7 mouse cellular contexts compared by ENCODE assay signal in genomic region chr17:34024317-34024821, GRCm38 (mm10). TPM values are rescaled to one million over a fixed set of nuclear protein-coding genes. Genes with fewer than 3 reads are reported as not detected.
DNase-seq lines count a peak whose midpoint lies in the region; ATAC-seq and TF ChIP-seq lines count a peak whose summit lies in the region.

Ring1 (minus strand) TSS chr17:34024680.

- peak; percentile 49 for TF ChIP-seq POLR2A in spleen, adult 2 months (IDR thresholded peaks at IDR 0.05; ENCODE audit: low read depth, low read length)

- no peaks in the 10 kb centered on the region for H3K9me3 ChIP-seq in intestine, postnatal 0 days (ENCODE audit: control insufficient read depth)
- H3K9me3 ChIP-seq in limb, embryonic 11.5 days (ENCODE audit: control insufficient read depth, low read length): 0 out of 2 replicates have a peak, but pooled peaks cover 3% of the 10 kb centered on the region
- H3K9me3 ChIP-seq in midbrain, embryonic 13.5 days: no peaks in the 10 kb centered on the region

- peak; percentile 56 for ATAC-seq in intestine, postnatal 0 days
- ATAC-seq in limb, embryonic 11.5 days (ENCODE audit: insufficient number of reproducible peaks, low FRiP score, low TSS enrichment, low read depth): peak; percentile 56
- ATAC-seq in midbrain, embryonic 13.5 days: peak; percentile 77

- H3K9ac ChIP-seq in intestine, postnatal 0 days (ENCODE audit: low read depth, low read length): peak within 1 kb of the TSS; percentile 88
- H3K9ac ChIP-seq in limb, embryonic 11.5 days (ENCODE audit: low read length): peak within 1 kb of the TSS; percentile 91
- H3K9ac ChIP-seq in midbrain, embryonic 13.5 days (replicated peaks): peak within 1 kb of the TSS; percentile 90

- peaks cover 35% of the 10 kb centered on the region for H3K36me3 ChIP-seq in intestine, postnatal 0 days (ENCODE audit: control insufficient read depth, insufficient read depth)
- H3K36me3 ChIP-seq in limb, embryonic 11.5 days (ENCODE audit: control insufficient read depth, insufficient read depth, low read length): peaks cover 26% of the 10 kb centered on the region
- H3K36me3 ChIP-seq in midbrain, embryonic 13.5 days: peaks cover 51% of the 10 kb centered on the region
- peaks cover 22% of the 10 kb centered on the region for H3K36me3 ChIP-seq in spleen, adult 2 months (ENCODE audit: control insufficient read depth, insufficient read depth, low read length)

- H3K27me3 ChIP-seq in intestine, postnatal 0 days (replicated peaks; ENCODE audit: control insufficient read depth, insufficient read depth, low read length): no peaks in the 10 kb centered on the region
- no peaks in the 10 kb centered on the region for H3K27me3 ChIP-seq in limb, embryonic 11.5 days (ENCODE audit: control insufficient read depth, insufficient read depth, low read length)
- no peaks in the 10 kb centered on the region for H3K27me3 ChIP-seq in midbrain, embryonic 13.5 days
- no peaks in the 10 kb centered on the region for H3K27me3 ChIP-seq in spleen, adult 2 months (ENCODE audit: control insufficient read depth, insufficient read depth, low read length)

- peak within 1 kb of the TSS; percentile 99 for H3K4me2 ChIP-seq in intestine, postnatal 0 days (replicated peaks; ENCODE audit: low read depth)
- peak within 1 kb of the TSS; percentile 92 for H3K4me2 ChIP-seq in limb, embryonic 11.5 days (ENCODE audit: low read depth, severe bottlenecking)
- peak within 1 kb of the TSS; percentile 100 for H3K4me2 ChIP-seq in midbrain, embryonic 13.5 days (replicated peaks)

- peak within 1 kb of the TSS; percentile 86 for H3K4me3 ChIP-seq in intestine, postnatal 0 days (ENCODE audit: low read depth, low read length)
- peak within 1 kb of the TSS; percentile 93 for H3K4me3 ChIP-seq in limb, embryonic 11.5 days (ENCODE audit: low read depth, low read length)
- H3K4me3 ChIP-seq in midbrain, embryonic 13.5 days (replicated peaks): peak within 1 kb of the TSS; percentile 90
- peak within 1 kb of the TSS; percentile 83 for H3K4me3 ChIP-seq in spleen, adult 2 months (ENCODE audit: extremely low read depth, insufficient read depth, insufficient read length)

- TF ChIP-seq CTCF in intestine, postnatal 0 days (IDR thresholded peaks at IDR 0.05; ENCODE audit: low read depth): no peak
- no peak for TF ChIP-seq CTCF in spleen, adult 2 months (IDR thresholded peaks at IDR 0.05; ENCODE audit: extremely low read depth, insufficient read depth, insufficient read length, insufficient replicate concordance)

- 0% methylated on average over 44 of the region's 58 CpGs for WGBS in intestine, postnatal 0 days
- WGBS in limb, embryonic 11.5 days: under 1% methylated on average over 48 of the region's 58 CpGs
- 2% methylated on average over 38 of the region's 58 CpGs for WGBS in midbrain, embryonic 13.5 days
- 2% methylated on average over 56 of the region's 58 CpGs for WGBS in spleen, adult 2 months

- H3K4me1 ChIP-seq in intestine, postnatal 0 days (replicated peaks; ENCODE audit: control insufficient read depth, insufficient read depth, low read length): peaks cover 17% of the 10 kb centered on the region; the same call in 1 of the 2 replicates
- H3K4me1 ChIP-seq in limb, embryonic 11.5 days (ENCODE audit: control insufficient read depth, insufficient read depth, low read length): peaks cover 42% of the 10 kb centered on the region
- peaks cover 61% of the 10 kb centered on the region for H3K4me1 ChIP-seq in midbrain, embryonic 13.5 days (replicated peaks)
- peaks cover 18% of the 10 kb centered on the region; the same call in 1 of the 2 replicates for H3K4me1 ChIP-seq in spleen, adult 2 months (ENCODE audit: control insufficient read depth, insufficient read depth, insufficient read length)

- DNase-seq in adrenal gland, adult 8-10 months: peak; percentile 79
- peak; percentile 94 for DNase-seq in embryo, embryonic 9.5 days (ENCODE audit: extremely low spot score)
- no peak for DNase-seq in gonadal fat pad, adult 2 months (ENCODE audit: low read depth)
- DNase-seq in limb, embryonic 11.5 days (ENCODE audit: low spot score): peak; percentile 92
- peak; percentile 59 to 80 for DNase-seq in spleen, adult 2 months (ENCODE audit: low read depth in 1 of 2, low spot score in 2 of 2)

- H3K27ac ChIP-seq in intestine, postnatal 0 days (ENCODE audit: low read depth, low read length): peak within 1 kb of the TSS; percentile 82
- peak within 1 kb of the TSS; percentile 86 for H3K27ac ChIP-seq in limb, embryonic 11.5 days (replicated peaks; ENCODE audit: low read depth, low read length)
- H3K27ac ChIP-seq in midbrain, embryonic 13.5 days: peak within 1 kb of the TSS; percentile 97
- H3K27ac ChIP-seq in spleen, adult 2 months (ENCODE audit: insufficient read depth, low read length): peak within 1 kb of the TSS; percentile 86

RNA-seq across cellular contexts. Expression of gene Ring1, which starts in this region (rescaled TPM):
- 10 to 100 TPM; 42.7 to 84.4 (median 60.7) TPM for total RNA-seq in adrenal gland, adult 8-10 months (2022)
- polyA plus RNA-seq in gonadal fat pad, adult 2 months (2012; rRNA removed): 29.4 and 29.6 TPM in 2 replicates
- 9.1 and 10.1 TPM in 2 replicates for polyA plus RNA-seq in intestine, postnatal 0 days (2015; fragmentation: Nextera tagmentation; extraction: Ambion mirVana)
- 3.8 and 5.6 TPM in 2 replicates for polyA plus RNA-seq in limb, embryonic 11.5 days (2014; fragmentation: Nextera tagmentation; extraction: Ambion mirVana)
- 20.1 and 24.3 TPM in 2 replicates for polyA plus RNA-seq in midbrain, embryonic 13.5 days (2015; fragmentation: Nextera tagmentation; extraction: Ambion mirVana)
- 52.0 and 61.3 TPM in 2 replicates for polyA plus RNA-seq in spleen, adult 2 months (2012; rRNA removed)
